Mouse (Mus musculus): ENCODE results near the gene Dvl1. TPM values are rescaled to one million over a fixed set of nuclear protein-coding genes. Genes with fewer than 3 reads are reported as not detected.

Dvl1 gene
- polyA plus RNA-seq, 1 experiment = 98.5 TPM

DNA sequence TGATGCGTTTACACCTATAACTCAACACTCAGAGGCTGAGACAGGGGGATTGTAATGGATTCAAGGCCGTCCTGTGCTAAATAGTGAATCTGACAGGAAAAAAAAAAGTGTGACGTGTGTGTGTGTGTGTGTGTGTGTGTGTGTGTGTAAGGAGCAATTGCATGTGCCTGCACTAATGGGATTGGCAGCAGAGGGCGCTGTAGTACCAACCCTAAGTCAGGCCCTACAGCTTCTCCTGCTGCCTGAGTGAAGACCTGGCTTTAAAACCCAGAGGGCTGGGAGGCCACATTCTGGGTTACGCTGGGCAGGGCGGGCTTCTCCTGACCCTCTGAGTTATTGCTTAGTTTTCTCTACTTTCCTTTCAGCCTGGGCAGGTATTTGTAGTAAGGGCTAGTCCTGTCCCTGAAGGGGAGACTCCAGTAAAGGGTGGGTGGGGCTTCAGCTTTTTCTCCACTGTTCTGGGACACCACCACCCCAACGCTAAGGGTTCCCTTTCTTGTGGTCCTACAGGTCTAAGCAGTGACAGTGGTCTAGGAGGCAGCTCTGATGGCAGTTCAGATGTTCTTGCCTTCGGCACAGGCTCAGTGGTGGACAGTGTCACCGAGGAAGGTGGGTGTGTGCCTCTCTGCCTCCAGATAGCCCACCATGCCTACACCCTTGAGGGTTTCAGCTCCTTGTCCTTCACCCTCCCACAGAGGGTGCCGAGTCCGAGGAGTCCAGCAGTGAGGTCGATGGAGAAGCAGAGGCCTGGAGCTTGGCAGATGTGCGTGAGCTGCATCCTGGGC is 57.3 kb downstream of the Dvl1 start:
- no peak for DNase-seq (ENCODE audit: low read depth in 1 of 2, low spot score in 2 of 2)
- Histone ChIP-seq H3K4me3 (ENCODE audit: extremely low read depth, insufficient read depth, insufficient read length) (no peak overlapping the region), H3K4me1 (ENCODE audit: control insufficient read depth, insufficient read depth, insufficient read length) (no peaks in the 10 kb centered on the region), H3K27me3 (ENCODE audit: control insufficient read depth, insufficient read depth, low read length) (no peaks in the 10 kb centered on the region), H3K36me3 (ENCODE audit: control insufficient read depth, insufficient read depth, low read length) (peaks cover 34% of the 10 kb centered on the region), H3K27ac (ENCODE audit: insufficient read depth, low read length) (no peak overlapping the region)
- WGBS = 93% methylated on average over 13 of the region's 13 CpGs
- TF ChIP-seq CTCF (IDR thresholded peaks at IDR 0.05; ENCODE audit: extremely low read depth, insufficient read depth, insufficient read length, insufficient replicate concordance) (no peak), POLR2A (IDR thresholded peaks at IDR 0.05; ENCODE audit: low read depth, low read length) (no peak)

DNA sequence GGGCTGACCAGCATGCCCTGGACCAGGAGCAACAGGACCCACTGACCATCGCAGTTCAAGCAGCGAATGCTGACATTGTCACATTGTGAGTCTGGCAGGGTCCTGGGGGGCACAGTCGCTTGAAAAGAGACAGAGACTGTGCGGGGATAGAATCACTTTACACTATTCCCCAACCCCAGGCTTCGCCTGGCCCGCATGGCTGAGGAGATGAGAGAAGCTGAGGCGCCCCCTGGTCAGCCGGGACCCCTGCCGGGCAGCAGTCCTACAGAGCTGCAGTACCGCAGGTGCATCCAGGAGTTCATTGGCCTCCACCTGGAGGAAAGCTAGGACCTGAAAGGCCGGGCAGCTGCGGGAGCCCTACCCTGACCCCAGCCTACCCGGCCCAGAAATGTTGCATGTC is 58.4 kb downstream of the Dvl1 start:
- H3K27ac ChIP-seq (ENCODE audit: insufficient read depth, low read length) = no peak overlapping the region
- TF ChIP-seq CTCF (IDR thresholded peaks at IDR 0.05; ENCODE audit: extremely low read depth, insufficient read depth, insufficient read length, insufficient replicate concordance) (no peak), POLR2A (IDR thresholded peaks at IDR 0.05; ENCODE audit: low read depth, low read length) (no peak)
- no peaks in the 10 kb centered on the region for H3K4me1 ChIP-seq (ENCODE audit: control insufficient read depth, insufficient read depth, insufficient read length)
- no peak for DNase-seq (ENCODE audit: low read depth in 1 of 2, low spot score in 2 of 2)
- no peaks in the 10 kb centered on the region for H3K27me3 ChIP-seq (ENCODE audit: control insufficient read depth, insufficient read depth, low read length)
- peaks cover 27% of the 10 kb centered on the region for H3K36me3 ChIP-seq (ENCODE audit: control insufficient read depth, insufficient read depth, low read length)
- no peak overlapping the region for H3K4me3 ChIP-seq (ENCODE audit: extremely low read depth, insufficient read depth, insufficient read length)
- WGBS = 95% methylated on average over 13 of the region's 13 CpGs

DNA sequence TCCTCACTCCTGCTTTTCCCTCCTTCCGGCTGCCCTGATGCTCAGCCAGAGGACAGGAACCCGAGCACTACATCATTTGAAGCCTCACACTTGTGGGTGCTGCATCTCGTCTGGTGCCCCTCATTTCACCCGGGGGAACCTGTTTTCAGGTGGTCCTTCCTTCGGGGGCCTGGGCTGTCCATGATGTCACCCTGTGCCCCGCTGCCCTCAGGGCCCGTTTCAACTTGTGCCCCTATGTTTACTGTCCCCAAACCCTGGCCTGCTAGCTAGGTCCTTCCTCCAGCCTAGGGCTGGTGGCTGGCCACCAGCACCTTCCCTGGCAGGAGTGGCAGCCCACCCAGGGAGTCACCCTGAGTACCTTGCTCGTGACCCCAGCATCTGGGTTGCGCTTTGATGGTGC is 58.9 kb downstream of the Dvl1 start:
- Histone ChIP-seq H3K27ac (ENCODE audit: insufficient read depth, low read length) (no peak overlapping the region), H3K36me3 (ENCODE audit: control insufficient read depth, insufficient read depth, low read length) (peaks cover 22% of the 10 kb centered on the region), H3K4me3 (ENCODE audit: extremely low read depth, insufficient read depth, insufficient read length) (no peak overlapping the region), H3K27me3 (ENCODE audit: control insufficient read depth, insufficient read depth, low read length) (no peaks in the 10 kb centered on the region), H3K4me1 (ENCODE audit: control insufficient read depth, insufficient read depth, insufficient read length) (no peaks in the 10 kb centered on the region)
- TF ChIP-seq POLR2A (IDR thresholded peaks at IDR 0.05; ENCODE audit: low read depth, low read length) = no peak
- no peak for TF ChIP-seq CTCF (IDR thresholded peaks at IDR 0.05; ENCODE audit: extremely low read depth, insufficient read depth, insufficient read length, insufficient replicate concordance)
- WGBS = 96% methylated on average over 9 of the region's 9 CpGs
- no peak for DNase-seq (ENCODE audit: low read depth in 1 of 2, low spot score in 2 of 2)

DNA sequence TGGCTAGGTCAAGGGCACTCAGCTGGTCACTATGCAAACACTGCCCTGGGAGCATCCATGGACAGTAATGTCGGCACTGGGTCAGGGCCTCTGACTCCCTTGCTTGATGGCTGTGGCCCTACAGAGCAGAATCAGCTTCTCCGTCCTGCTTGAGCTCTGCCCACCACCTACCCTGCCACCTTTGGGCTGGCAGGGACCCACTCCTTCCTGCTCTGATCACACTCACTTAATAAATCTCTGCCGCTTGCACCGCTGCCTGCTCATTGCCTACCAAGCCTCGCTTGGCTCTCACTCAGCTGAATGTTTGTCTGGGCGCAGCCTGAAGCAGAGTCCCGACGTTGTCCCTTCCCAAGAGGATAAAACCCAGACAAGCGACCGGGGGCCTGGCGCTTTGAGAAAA is 59.8 kb downstream of the Dvl1 start:
- no peak for DNase-seq (ENCODE audit: low read depth in 1 of 2, low spot score in 2 of 2)
- TF ChIP-seq POLR2A (IDR thresholded peaks at IDR 0.05; ENCODE audit: low read depth, low read length) = no peak
- TF ChIP-seq CTCF (IDR thresholded peaks at IDR 0.05; ENCODE audit: extremely low read depth, insufficient read depth, insufficient read length, insufficient replicate concordance) = no peak
- Histone ChIP-seq H3K27ac (ENCODE audit: insufficient read depth, low read length) (no peak overlapping the region), H3K4me1 (ENCODE audit: control insufficient read depth, insufficient read depth, insufficient read length) (no peaks in the 10 kb centered on the region), H3K36me3 (ENCODE audit: control insufficient read depth, insufficient read depth, low read length) (peaks cover 18% of the 10 kb centered on the region), H3K4me3 (ENCODE audit: extremely low read depth, insufficient read depth, insufficient read length) (no peak overlapping the region), H3K27me3 (ENCODE audit: control insufficient read depth, insufficient read depth, low read length) (no peaks in the 10 kb centered on the region)
- 94% methylated on average over 11 of the region's 11 CpGs for whole genome bisulfite sequencing

DNA sequence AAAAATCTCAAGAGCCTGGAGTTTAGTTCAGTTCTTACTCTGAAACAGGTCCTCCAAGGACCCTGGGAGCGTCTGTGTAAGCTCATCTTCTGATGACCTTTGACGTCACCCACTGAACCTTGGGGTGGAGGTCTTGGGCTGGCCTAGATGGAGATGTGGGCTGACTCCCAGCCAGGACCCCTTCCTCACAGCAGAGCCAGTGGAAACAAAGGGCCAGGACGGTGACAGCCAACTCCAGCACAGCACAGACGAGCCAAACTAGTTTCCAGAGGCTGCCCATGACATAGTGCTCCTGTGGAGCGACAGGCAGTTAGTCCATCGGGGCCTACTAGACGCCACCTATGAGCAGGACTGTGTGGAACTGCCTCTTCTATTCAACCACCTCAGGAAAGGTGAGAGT is 61.1 kb downstream of the Dvl1 start:
- H3K4me3 ChIP-seq (ENCODE audit: extremely low read depth, insufficient read depth, insufficient read length) = no peak overlapping the region
- peaks cover 5% of the 10 kb centered on the region for H3K36me3 ChIP-seq (ENCODE audit: control insufficient read depth, insufficient read depth, low read length)
- 79% methylated on average over 7 of the region's 7 CpGs for WGBS
- H3K27me3 ChIP-seq (ENCODE audit: control insufficient read depth, insufficient read depth, low read length) = no peaks in the 10 kb centered on the region
- H3K27ac ChIP-seq (ENCODE audit: insufficient read depth, low read length) = no peak overlapping the region
- H3K4me1 ChIP-seq (ENCODE audit: control insufficient read depth, insufficient read depth, insufficient read length) = no peaks in the 10 kb centered on the region
- peak in 1 of 2 experiments; percentile 1 for DNase-seq (ENCODE audit: low read depth in 1 of 2, low spot score in 2 of 2)
- TF ChIP-seq POLR2A (IDR thresholded peaks at IDR 0.05; ENCODE audit: low read depth, low read length) (no peak), CTCF (IDR thresholded peaks at IDR 0.05; ENCODE audit: extremely low read depth, insufficient read depth, insufficient read length, insufficient replicate concordance) (no peak)

DNA sequence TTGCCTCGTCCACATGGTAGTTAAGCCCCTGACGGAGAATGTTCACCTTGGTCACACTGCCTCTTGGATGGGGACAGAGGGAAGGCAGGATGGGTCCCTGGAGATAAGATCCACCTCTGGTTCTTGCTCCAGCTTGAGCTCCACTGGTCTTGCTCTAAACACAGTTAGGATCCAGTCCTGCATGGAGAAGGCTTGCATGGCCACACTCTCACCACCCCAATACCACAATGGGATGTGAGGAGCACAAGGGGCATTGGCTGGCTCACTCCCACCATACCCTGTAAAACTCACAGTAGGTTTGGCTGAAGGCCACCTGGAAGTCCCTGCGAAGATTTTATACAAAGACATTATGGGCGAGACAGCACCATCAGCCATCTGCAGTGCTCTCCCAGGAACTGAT is 61.5 kb downstream of the Dvl1 start:
- DNase-seq (ENCODE audit: low read depth in 1 of 2, low spot score in 2 of 2) = peak in 1 of 2 experiments; percentile 1
- Histone ChIP-seq H3K27me3 (ENCODE audit: control insufficient read depth, insufficient read depth, low read length) (no peaks in the 10 kb centered on the region), H3K4me3 (ENCODE audit: extremely low read depth, insufficient read depth, insufficient read length) (no peak overlapping the region), H3K36me3 (ENCODE audit: control insufficient read depth, insufficient read depth, low read length) (peaks cover 3% of the 10 kb centered on the region), H3K27ac (ENCODE audit: insufficient read depth, low read length) (no peak overlapping the region), H3K4me1 (ENCODE audit: control insufficient read depth, insufficient read depth, insufficient read length) (no peaks in the 10 kb centered on the region)
- 81% methylated on average over 4 of the region's 4 CpGs for WGBS
- TF ChIP-seq POLR2A (IDR thresholded peaks at IDR 0.05; ENCODE audit: low read depth, low read length) (no peak), CTCF (IDR thresholded peaks at IDR 0.05; ENCODE audit: extremely low read depth, insufficient read depth, insufficient read length, insufficient replicate concordance) (no peak)

Other genes with a start within 250 kb of the Dvl1 start
- gene Slc35e2, start 246.0 kb upstream of the Dvl1 start, polyA plus RNA-seq (2012; rRNA removed) = 6.2 and 7.1 TPM in 2 replicates
- 25.8 and 27.8 TPM in 2 replicates for gene Cdk11b, start 222.5 kb upstream of the Dvl1 start, polyA plus RNA-seq (2012; rRNA removed)
- not detected in 2 replicates for gene Gm10563, start 202.0 kb upstream of the Dvl1 start, polyA plus RNA-seq (2012; rRNA removed)
- 57.2 and 83.5 TPM in 2 replicates for gene Mmp23, start 194.0 kb upstream of the Dvl1 start, polyA plus RNA-seq (2012; rRNA removed)
- 56.8 and 67.4 TPM in 2 replicates for gene Mib2, start 178.2 kb upstream of the Dvl1 start, polyA plus RNA-seq (2012; rRNA removed)
- gene Fndc10, start 153.1 kb upstream of the Dvl1 start, polyA plus RNA-seq (2012; rRNA removed) = 8.8 and 12.7 TPM in 2 replicates
- gene Ssu72, start 142.6 kb upstream of the Dvl1 start, polyA plus RNA-seq (2012; rRNA removed) = 82.4 and 117 TPM in 2 replicates
- 1.6 and 1.9 TPM in 2 replicates for gene Tmem240, start 112.6 kb upstream of the Dvl1 start, polyA plus RNA-seq (2012; rRNA removed)
- gene Atad3a, start 86.3 kb upstream of the Dvl1 start, polyA plus RNA-seq (2012; rRNA removed) = 59.9 and 91.6 TPM in 2 replicates
- 21.5 and 24.3 TPM in 2 replicates for gene Vwa1, start 72.7 kb upstream of the Dvl1 start, polyA plus RNA-seq (2012; rRNA removed)
- 0.06 and 0.16 TPM in 2 replicates for gene Tmem88b, start 61.5 kb upstream of the Dvl1 start, polyA plus RNA-seq (2012; rRNA removed)
- 0.25 and 0.49 TPM in 2 replicates for gene Ankrd65, start 57.0 kb upstream of the Dvl1 start, polyA plus RNA-seq (2012; rRNA removed)
- gene Mrpl20, start 44.5 kb upstream of the Dvl1 start, polyA plus RNA-seq (2012; rRNA removed) = 23.3 and 31.4 TPM in 2 replicates
- gene Ccnl2, start 34.9 kb upstream of the Dvl1 start, polyA plus RNA-seq (2012; rRNA removed) = 56.2 and 57.9 TPM in 2 replicates
- gene Aurkaip1, start 16.1 kb upstream of the Dvl1 start, polyA plus RNA-seq (2012; rRNA removed) = 88.7 and 144 TPM in 2 replicates
- gene Mxra8, start 7.7 kb upstream of the Dvl1 start, polyA plus RNA-seq (2012; rRNA removed) = 73.6 and 118 TPM in 2 replicates
- 0.95 and 1.2 TPM in 2 replicates for gene Tas1r3, start 16.0 kb downstream of the Dvl1 start, polyA plus RNA-seq (2012; rRNA removed)
- gene Cptp, start 22.0 kb downstream of the Dvl1 start, polyA plus RNA-seq (2012; rRNA removed) = 18.9 and 19.8 TPM in 2 replicates
- 31.8 and 36.3 TPM in 2 replicates for gene Ints11, start 22.1 kb downstream of the Dvl1 start, polyA plus RNA-seq (2012; rRNA removed)
- 48.8 and 70.1 TPM in 2 replicates for gene Pusl1, start 44.4 kb downstream of the Dvl1 start, polyA plus RNA-seq (2012; rRNA removed)
- gene Acap3, start 44.4 kb downstream of the Dvl1 start, polyA plus RNA-seq (2012; rRNA removed) = 29.1 and 31.9 TPM in 2 replicates
- gene Ube2j2, start 96.4 kb downstream of the Dvl1 start, polyA plus RNA-seq (2012; rRNA removed) = 53.6 and 113 TPM in 2 replicates
- gene C1qtnf12, start 114.9 kb downstream of the Dvl1 start, polyA plus RNA-seq (2012; rRNA removed) = 21.6 and 50.1 TPM in 2 replicates
- 4.9 and 7.6 TPM in 2 replicates for gene B3galt6, start 145.2 kb downstream of the Dvl1 start, polyA plus RNA-seq (2012; rRNA removed)
- 33.5 and 35.7 TPM in 2 replicates for gene Sdf4, start 145.5 kb downstream of the Dvl1 start, polyA plus RNA-seq (2012; rRNA removed)
- gene Tnfrsf4, start 166.4 kb downstream of the Dvl1 start, polyA plus RNA-seq (2012; rRNA removed) = 20.7 and 34.3 TPM in 2 replicates
- gene Tnfrsf18, start 178.8 kb downstream of the Dvl1 start, polyA plus RNA-seq (2012; rRNA removed) = 29.9 and 38.2 TPM in 2 replicates
- 0.07 TPM in 1 of 2 replicates, not detected in the other for gene Ttll10, start 212.0 kb downstream of the Dvl1 start, polyA plus RNA-seq (2012; rRNA removed)

Measured in spleen, adult 2 months (tissue).